Comparison of ENCODE assay signal across 8 mouse cellular contexts in genomic region chr11:102296491-102297472, GRCm38 (mm10). TPM values are rescaled to one million over a fixed set of nuclear protein-coding genes. Genes with fewer than 3 reads are reported as not detected.
A peak's percentile ranks its signal among the peaks of the same experiment; 100 is the strongest.
DNase-seq lines count a peak whose midpoint lies in the region; ATAC-seq and TF ChIP-seq lines count a peak whose summit lies in the region.

Atxn7l3 (minus strand) TSS chr11:102296631.

- under 1% methylated on average over 106 of the region's 125 CpGs for WGBS in bone marrow, adult 2 months
- under 1% methylated on average over 73 of the region's 125 CpGs for WGBS in embryonic facial prominence, embryonic 15.5 days
- WGBS in kidney, embryonic 14.5 days = under 1% methylated on average over 75 of the region's 125 CpGs
- WGBS in limb, embryonic 15.5 days = under 1% methylated on average over 79 of the region's 125 CpGs

- H3K4me2 ChIP-seq in embryonic facial prominence, embryonic 15.5 days (replicated peaks) = peak within 1 kb of the TSS; percentile 87
- peak within 1 kb of the TSS; percentile 91 for H3K4me2 ChIP-seq in kidney, embryonic 14.5 days (replicated peaks; ENCODE audit: low read depth, low read length)
- peak within 1 kb of the TSS; percentile 87 for H3K4me2 ChIP-seq in limb, embryonic 15.5 days

- TF ChIP-seq CTCF in bone marrow, adult 2 months (IDR thresholded peaks at IDR 0.05; ENCODE audit: control insufficient read depth, insufficient read depth, low read length) = no peak

- H3K36me3 ChIP-seq in embryonic facial prominence, embryonic 15.5 days = peaks cover 24% of the 10 kb centered on the region
- H3K36me3 ChIP-seq in kidney, embryonic 14.5 days (ENCODE audit: control insufficient read depth, insufficient read depth, low read length) = peaks cover 26% of the 10 kb centered on the region
- H3K36me3 ChIP-seq in limb, embryonic 15.5 days = peaks cover 29% of the 10 kb centered on the region

- peak; percentile 95 for ATAC-seq in embryonic facial prominence, embryonic 15.5 days (ENCODE audit: insufficient number of reproducible peaks, low FRiP score, low TSS enrichment, low read depth)
- peak; percentile 95 for ATAC-seq in kidney, embryonic 14.5 days (ENCODE audit: low FRiP score, low TSS enrichment)
- peak; percentile 93 for ATAC-seq in limb, embryonic 15.5 days (ENCODE audit: insufficient number of reproducible peaks, low FRiP score, low TSS enrichment, low read depth)

- no peaks in the 10 kb centered on the region for H3K4me1 ChIP-seq in bone marrow, adult 2 months (ENCODE audit: control insufficient read depth, insufficient read depth, low read length)
- peaks cover 25% of the 10 kb centered on the region for H3K4me1 ChIP-seq in embryonic facial prominence, embryonic 15.5 days
- peaks cover 12% of the 10 kb centered on the region for H3K4me1 ChIP-seq in kidney, embryonic 14.5 days (ENCODE audit: control insufficient read depth, insufficient read depth, low read length)
- H3K4me1 ChIP-seq in limb, embryonic 15.5 days = peaks cover 26% of the 10 kb centered on the region

- H3K4me3 ChIP-seq in bone marrow, adult 2 months (replicated peaks; ENCODE audit: control insufficient read depth, low read depth, low read length) = peak within 1 kb of the TSS; percentile 80
- peak within 1 kb of the TSS; percentile 80 for H3K4me3 ChIP-seq in embryonic facial prominence, embryonic 15.5 days (replicated peaks)
- peak within 1 kb of the TSS; percentile 90 for H3K4me3 ChIP-seq in kidney, embryonic 14.5 days (ENCODE audit: low read length)
- H3K4me3 ChIP-seq in limb, embryonic 15.5 days = peak within 1 kb of the TSS; percentile 83

- peak; percentile 98 for DNase-seq in 416B (ENCODE audit: low read depth)
- peak; percentile 98 for DNase-seq in heart, adult 9 months (ENCODE audit: low spot score in 2 of 2)
- peak; percentile 93 to 94 for DNase-seq in monocyte, adult 2 months (ENCODE audit: low read depth in 1 of 2, low spot score in 2 of 2)
- peak; percentile 99 to 100 for DNase-seq in spleen, postnatal 36 days (ENCODE audit: low spot score in 2 of 2)

- H3K27ac ChIP-seq in bone marrow, adult 2 months (ENCODE audit: control insufficient read depth, insufficient read depth, low read depth, low read length, poor library complexity) = peak within 1 kb of the TSS; percentile 97
- peak within 1 kb of the TSS; percentile 99 for H3K27ac ChIP-seq in embryonic facial prominence, embryonic 15.5 days (replicated peaks)
- peak within 1 kb of the TSS; percentile 100 for H3K27ac ChIP-seq in kidney, embryonic 14.5 days (ENCODE audit: low read depth, low read length)
- peak within 1 kb of the TSS; percentile 99 for H3K27ac ChIP-seq in limb, embryonic 15.5 days

- TF ChIP-seq POLR2A in bone marrow, adult 2 months (IDR thresholded peaks at IDR 0.05; ENCODE audit: borderline replicate concordance, control insufficient read depth, low read depth, low read length) = peak; percentile 90; the same call in 1 of the 2 replicates

- peak within 1 kb of the TSS; percentile 82 for H3K9ac ChIP-seq in embryonic facial prominence, embryonic 15.5 days
- H3K9ac ChIP-seq in kidney, embryonic 14.5 days (ENCODE audit: low read depth, low read length) = peak within 1 kb of the TSS; percentile 94
- H3K9ac ChIP-seq in limb, embryonic 15.5 days = peak within 1 kb of the TSS; percentile 87

- no peaks in the 10 kb centered on the region for H3K27me3 ChIP-seq in embryonic facial prominence, embryonic 15.5 days
- no peaks in the 10 kb centered on the region for H3K27me3 ChIP-seq in kidney, embryonic 14.5 days (ENCODE audit: control insufficient read depth, insufficient read depth, low read length)
- no peaks in the 10 kb centered on the region for H3K27me3 ChIP-seq in limb, embryonic 15.5 days

- H3K9me3 ChIP-seq in embryonic facial prominence, embryonic 15.5 days (replicated peaks) = no peaks in the 10 kb centered on the region
- no peaks in the 10 kb centered on the region for H3K9me3 ChIP-seq in kidney, embryonic 14.5 days (ENCODE audit: control insufficient read depth, low read length)
- H3K9me3 ChIP-seq in limb, embryonic 15.5 days = no peaks in the 10 kb centered on the region

RNA-seq across cellular contexts. Expression of gene Atxn7l3, which starts in this region (rescaled TPM):
- polyA plus RNA-seq in bone marrow, adult 2 months (2011; ENCODE audit: insufficient read depth, insufficient read length, low replicate concordance, missing spikeins) = 18.3 and 30.4 TPM in 2 replicates
- 18.4 and 20.0 TPM in 2 replicates for polyA plus RNA-seq in embryonic facial prominence, embryonic 15.5 days (2015; fragmentation: Nextera tagmentation; extraction: Ambion mirVana)
- 15.2 and 18.6 TPM in 2 replicates for polyA plus RNA-seq in kidney, embryonic 14.5 days (2014; fragmentation: Nextera tagmentation; extraction: Ambion mirVana)
- 15.0 and 18.0 TPM in 2 replicates for polyA plus RNA-seq in limb, embryonic 15.5 days (2015; fragmentation: Nextera tagmentation; extraction: Ambion mirVana)

Comparison
In these comparisons a context has a peak if more than half of its experiments do, and no peak if none do; other contexts are left out.
1. Peak in every context shown above with its lines: DNase-seq, ATAC-seq, H3K4me3 ChIP-seq and H3K27ac ChIP-seq.